Mouse (Mus musculus): ENCODE measurements at regions not wholly inside any gene's neighbourhood (a gene's known extent, or its start where the extent isn't known, plus 50 kb on each side); places are given as distances from the start of the nearest gene placed in this dataset.

DNA sequence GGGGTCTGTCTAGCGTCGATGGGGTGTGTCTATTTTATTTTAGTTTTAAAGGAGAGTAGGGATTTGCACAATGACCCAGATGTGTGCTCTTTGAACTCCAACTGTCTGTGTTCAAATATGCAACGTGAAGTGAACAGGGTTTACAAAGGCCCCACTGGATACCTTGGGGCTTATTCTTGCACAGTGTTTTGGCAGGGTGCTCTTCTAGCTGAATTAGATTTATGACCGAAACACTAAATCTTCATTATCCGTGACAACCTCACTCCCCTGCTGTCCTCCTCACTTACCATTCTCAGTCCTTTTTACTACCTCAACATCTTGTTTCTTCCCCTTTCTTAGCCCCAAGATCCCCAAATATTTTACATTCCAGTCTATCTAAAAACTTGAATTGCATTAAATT, 151.3 kb upstream of the Rspo3 start:
- Histone ChIP-seq H3K4me3 (ENCODE audit: insufficient read depth, low read depth, low read length) (no peak overlapping the region), H3K9ac (ENCODE audit: low read depth, low read length) (no peak overlapping the region), H3K27me3 (ENCODE audit: control insufficient read depth, insufficient read depth, low read length) (no peaks in the 10 kb centered on the region), H3K4me1 (ENCODE audit: control insufficient read depth, insufficient read depth, low read length) (no peaks in the 10 kb centered on the region), H3K27ac (replicated peaks; ENCODE audit: insufficient read depth, low read depth, low read length) (no peak overlapping the region), H3K79me2 (ENCODE audit: control insufficient read depth, insufficient read depth, low read length) (no peaks in the 10 kb centered on the region), H3K36me3 (ENCODE audit: control insufficient read depth, insufficient read depth, low read length) (no peaks in the 10 kb centered on the region)
- 81% methylated on average over 5 of the region's 5 CpGs for WGBS
- DNase-seq (ENCODE audit: extremely low read depth, low read depth, low spot score), result no peak
- TF ChIP-seq POLR2A (IDR thresholded peaks at IDR 0.05; ENCODE audit: extremely low read depth, insufficient read depth, low read length) (no peak), CTCF (IDR thresholded peaks at IDR 0.05; ENCODE audit: low read depth, low read length) (no peak)

DNA sequence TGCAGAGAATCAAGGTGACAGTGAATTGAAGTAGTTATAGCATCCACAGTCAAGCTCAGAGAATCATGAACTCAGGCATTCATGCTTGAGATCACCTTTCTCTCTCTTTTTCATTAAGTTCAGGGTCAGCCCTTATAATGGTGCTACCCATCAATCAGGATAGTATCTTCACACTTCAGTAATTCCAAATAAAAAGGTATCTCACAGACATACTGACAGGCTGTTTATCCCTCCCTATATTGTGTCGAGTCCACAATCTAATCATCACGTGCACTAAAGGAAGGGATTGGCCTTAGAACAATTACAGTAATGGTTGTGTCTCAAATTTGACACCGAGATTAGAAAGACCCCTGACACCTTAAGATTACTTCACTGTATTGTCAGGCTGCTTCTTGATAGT, 138.7 kb upstream of the Rspo3 start:
- no peak overlapping the region for H3K27ac ChIP-seq (replicated peaks; ENCODE audit: insufficient read depth, low read depth, low read length)
- no peaks in the 10 kb centered on the region for H3K27me3 ChIP-seq (ENCODE audit: control insufficient read depth, insufficient read depth, low read length)
- no peaks in the 10 kb centered on the region for H3K36me3 ChIP-seq (ENCODE audit: control insufficient read depth, insufficient read depth, low read length)
- H3K9ac ChIP-seq (ENCODE audit: low read depth, low read length), result no peak overlapping the region
- H3K79me2 ChIP-seq (ENCODE audit: control insufficient read depth, insufficient read depth, low read length), result no peaks in the 10 kb centered on the region
- 57% methylated on average over 3 of the region's 3 CpGs for WGBS
- no peaks in the 10 kb centered on the region for H3K4me1 ChIP-seq (ENCODE audit: control insufficient read depth, insufficient read depth, low read length)
- TF ChIP-seq POLR2A (IDR thresholded peaks at IDR 0.05; ENCODE audit: extremely low read depth, insufficient read depth, low read length), result no peak
- DNase-seq (ENCODE audit: extremely low read depth, low read depth, low spot score), result no peak
- H3K4me3 ChIP-seq (ENCODE audit: insufficient read depth, low read depth, low read length), result no peak overlapping the region

GRCm38 (mm10) chr10:29661752-29662151, 126.1 kb upstream of the Rspo3 start:
- Histone ChIP-seq H3K4me1 (ENCODE audit: control insufficient read depth, insufficient read depth, low read length) (no peaks in the 10 kb centered on the region), H3K79me2 (ENCODE audit: control insufficient read depth, insufficient read depth, low read length) (no peaks in the 10 kb centered on the region), H3K4me3 (ENCODE audit: insufficient read depth, low read depth, low read length) (no peak overlapping the region), H3K9ac (ENCODE audit: low read depth, low read length) (no peak overlapping the region), H3K27me3 (ENCODE audit: control insufficient read depth, insufficient read depth, low read length) (no peaks in the 10 kb centered on the region), H3K27ac (replicated peaks; ENCODE audit: insufficient read depth, low read depth, low read length) (no peak overlapping the region), H3K36me3 (ENCODE audit: control insufficient read depth, insufficient read depth, low read length) (no peaks in the 10 kb centered on the region)
- 82% methylated on average over 1 of the region's 1 CpGs for WGBS
- TF ChIP-seq CTCF (IDR thresholded peaks at IDR 0.05; ENCODE audit: low read depth, low read length), result no peak
- no peak for TF ChIP-seq POLR2A (IDR thresholded peaks at IDR 0.05; ENCODE audit: extremely low read depth, insufficient read depth, low read length)
- no peak for DNase-seq (ENCODE audit: extremely low read depth, low read depth, low spot score)

DNA sequence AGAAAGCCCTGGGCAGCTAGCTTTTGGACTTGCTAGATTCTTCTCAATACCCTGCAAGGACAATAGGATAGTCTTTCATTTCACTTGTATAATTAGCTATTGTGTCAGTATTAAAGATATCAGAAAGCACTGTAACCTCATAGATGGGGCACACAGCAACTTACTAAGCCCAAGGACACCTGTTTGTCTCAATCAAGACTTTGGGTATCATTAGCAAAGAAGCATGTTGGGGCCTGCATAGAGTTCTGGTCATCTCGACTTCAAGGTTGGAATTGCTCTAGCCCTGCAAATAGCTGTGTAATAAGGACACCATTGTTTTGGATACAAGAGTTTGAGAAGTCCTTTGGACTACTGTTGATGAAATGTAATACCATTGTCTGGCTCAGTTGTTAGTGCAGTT, 104.6 kb upstream of the Rspo3 start:
- Histone ChIP-seq H3K9ac (ENCODE audit: low read depth, low read length) (no peak overlapping the region), H3K4me1 (ENCODE audit: control insufficient read depth, insufficient read depth, low read length) (no peaks in the 10 kb centered on the region), H3K27ac (replicated peaks; ENCODE audit: insufficient read depth, low read depth, low read length) (no peak overlapping the region), H3K36me3 (ENCODE audit: control insufficient read depth, insufficient read depth, low read length) (no peaks in the 10 kb centered on the region), H3K4me3 (ENCODE audit: insufficient read depth, low read depth, low read length) (no peak overlapping the region), H3K79me2 (ENCODE audit: control insufficient read depth, insufficient read depth, low read length) (no peaks in the 10 kb centered on the region), H3K27me3 (ENCODE audit: control insufficient read depth, insufficient read depth, low read length) (no peaks in the 10 kb centered on the region)
- WGBS, result 58% methylated on average over 1 of the region's 1 CpGs
- TF ChIP-seq CTCF (IDR thresholded peaks at IDR 0.05; ENCODE audit: low read depth, low read length) (no peak), POLR2A (IDR thresholded peaks at IDR 0.05; ENCODE audit: extremely low read depth, insufficient read depth, low read length) (no peak)
- no peak for DNase-seq (ENCODE audit: extremely low read depth, low read depth, low spot score)

- H3K9ac ChIP-seq (ENCODE audit: low read depth, low read length), result no peak overlapping the region
- no peaks in the 10 kb centered on the region for H3K36me3 ChIP-seq (ENCODE audit: control insufficient read depth, insufficient read depth, low read length)
- WGBS, result 58% methylated on average over 5 of the region's 5 CpGs
- TF ChIP-seq CTCF (IDR thresholded peaks at IDR 0.05; ENCODE audit: low read depth, low read length) (no peak), POLR2A (IDR thresholded peaks at IDR 0.05; ENCODE audit: extremely low read depth, insufficient read depth, low read length) (no peak)
- H3K4me1 ChIP-seq (ENCODE audit: control insufficient read depth, insufficient read depth, low read length), result no peaks in the 10 kb centered on the region
- H3K27me3 ChIP-seq (ENCODE audit: control insufficient read depth, insufficient read depth, low read length), result no peaks in the 10 kb centered on the region
- H3K79me2 ChIP-seq (ENCODE audit: control insufficient read depth, insufficient read depth, low read length), result no peaks in the 10 kb centered on the region
- H3K4me3 ChIP-seq (ENCODE audit: insufficient read depth, low read depth, low read length), result no peak overlapping the region
- DNase-seq (ENCODE audit: extremely low read depth, low read depth, low spot score), result no peak
- H3K27ac ChIP-seq (replicated peaks; ENCODE audit: insufficient read depth, low read depth, low read length), result no peak overlapping the region
Measured at GRCm38 (mm10) chr10:29635828-29636227, 100.2 kb upstream of the Rspo3 start.

DNA sequence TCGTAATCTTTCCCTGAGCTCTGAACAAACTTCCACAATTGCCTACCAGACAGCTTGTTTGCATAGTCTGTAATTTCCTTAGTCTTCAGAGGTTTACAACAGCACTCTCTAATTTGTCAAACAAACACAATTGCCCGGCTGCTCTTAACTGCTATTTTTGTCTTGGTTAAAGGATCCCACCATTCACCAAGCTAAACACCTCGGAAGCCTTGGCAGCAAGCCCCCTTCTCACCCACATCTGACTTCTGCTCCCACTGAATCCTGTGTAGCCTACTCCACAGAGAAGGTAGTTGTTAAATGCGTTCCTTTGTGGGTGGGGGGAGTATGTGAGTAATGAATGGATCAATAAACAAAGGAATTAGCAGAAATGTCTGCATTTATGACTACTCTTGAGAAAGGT, 59.8 kb upstream of the Rspo3 start:
- WGBS, result 24% methylated on average over 4 of the region's 4 CpGs
- no peak for DNase-seq (ENCODE audit: extremely low read depth, low read depth, low spot score)
- Histone ChIP-seq H3K36me3 (ENCODE audit: control insufficient read depth, insufficient read depth, low read length) (no peaks in the 10 kb centered on the region), H3K79me2 (ENCODE audit: control insufficient read depth, insufficient read depth, low read length) (no peaks in the 10 kb centered on the region), H3K27me3 (ENCODE audit: control insufficient read depth, insufficient read depth, low read length) (no peaks in the 10 kb centered on the region), H3K4me3 (ENCODE audit: insufficient read depth, low read depth, low read length) (no peak overlapping the region), H3K27ac (replicated peaks; ENCODE audit: insufficient read depth, low read depth, low read length) (no peak overlapping the region), H3K4me1 (ENCODE audit: control insufficient read depth, insufficient read depth, low read length) (no peaks in the 10 kb centered on the region), H3K9ac (ENCODE audit: low read depth, low read length) (no peak overlapping the region)
- TF ChIP-seq CTCF (IDR thresholded peaks at IDR 0.05; ENCODE audit: low read depth, low read length) (no peak), POLR2A (IDR thresholded peaks at IDR 0.05; ENCODE audit: extremely low read depth, insufficient read depth, low read length) (no peak)

Measured in liver, adult 2 months (tissue).